Mouse (Mus musculus): Measurements from ENCODE around the gene Mbl1. TPM values are rescaled to one million over a fixed set of nuclear protein-coding genes. Genes with fewer than 3 reads are reported as not detected.
A peak's percentile ranks its signal among the peaks of the same experiment; 100 is the strongest.

Gene Mbl1
- polyA plus RNA-seq, 2 experiments, result 9.6 to 27.5 TPM

- H3K4me2 ChIP-seq (ENCODE audit: low read depth), result no peak overlapping the region
- H3K9ac ChIP-seq (replicated peaks), result no peak overlapping the region
- TF ChIP-seq CTCF (IDR thresholded peaks at IDR 0.05; ENCODE audit: low read depth) (no peak), EP300 (IDR thresholded peaks at IDR 0.05; ENCODE audit: low read depth) (peak; percentile 9; the same call in 1 of the 2 replicates)
- H3K4me1 ChIP-seq (replicated peaks; ENCODE audit: control insufficient read depth in 2 of 2, insufficient read depth in 2 of 2, low read length in 1 of 2), result peaks cover 0 to 10% of the 10 kb centered on the region in 2 experiments; a peak in 2 of 4 replicates
- peak; percentile 85 for ATAC-seq (ENCODE audit: insufficient read depth)
- H3K36me3 ChIP-seq (replicated peaks; ENCODE audit: control insufficient read depth, insufficient read depth, low read depth), result no peaks in the 10 kb centered on the region
- H3K9me3 ChIP-seq (ENCODE audit: control insufficient read depth, low read length), result no peaks in the 10 kb centered on the region
- DNase-seq (ENCODE audit: low read depth in 3 of 3, low spot score in 3 of 3), result peak; percentile 22 to 42 (median 23)
- no peak overlapping the region for H3K4me3 ChIP-seq (ENCODE audit: insufficient read depth in 1 of 2, low read depth in 2 of 2, low read length in 2 of 2)
- H3K27ac ChIP-seq, result no peak overlapping the region
- H3K27me3 ChIP-seq (ENCODE audit: control insufficient read depth, insufficient read depth, low read length), result no peaks in the 10 kb centered on the region
- 26% methylated on average over 1 of the region's 1 CpGs for WGBS (ENCODE audit: insufficient replicate concordance)
Observed at GRCm38 (mm10) chr14:41160743-41161142, 9.5 kb downstream of the Mbl1 start.

GRCm38 (mm10) chr14:41162663-41163062, 11.4 kb downstream of the Mbl1 start:
- no peak for DNase-seq (ENCODE audit: low read depth in 3 of 3, low spot score in 3 of 3)
- peaks cover 0 to 10% of the 10 kb centered on the region in 2 experiments; a peak in 2 of 4 replicates for H3K4me1 ChIP-seq (replicated peaks; ENCODE audit: control insufficient read depth in 2 of 2, insufficient read depth in 2 of 2, low read length in 1 of 2)
- H3K36me3 ChIP-seq (replicated peaks; ENCODE audit: control insufficient read depth, insufficient read depth, low read depth), result no peaks in the 10 kb centered on the region
- TF ChIP-seq EP300 (IDR thresholded peaks at IDR 0.05; ENCODE audit: low read depth) (no peak), CTCF (IDR thresholded peaks at IDR 0.05; ENCODE audit: low read depth) (peak; percentile 81)
- H3K27ac ChIP-seq, result no peak overlapping the region
- H3K4me3 ChIP-seq (ENCODE audit: insufficient read depth in 1 of 2, low read depth in 2 of 2, low read length in 2 of 2), result no peak overlapping the region
- no peaks in the 10 kb centered on the region for H3K9me3 ChIP-seq (ENCODE audit: control insufficient read depth, low read length)
- ATAC-seq (ENCODE audit: insufficient read depth), result no peak
- no peak overlapping the region for H3K4me2 ChIP-seq (ENCODE audit: low read depth)
- H3K27me3 ChIP-seq (ENCODE audit: control insufficient read depth, insufficient read depth, low read length), result no peaks in the 10 kb centered on the region
- no peak overlapping the region for H3K9ac ChIP-seq (replicated peaks)
- WGBS (ENCODE audit: insufficient replicate concordance), result 9% methylated on average over 2 of the region's 2 CpGs

GRCm38 (mm10) chr14:41167278-41167677, 16.0 kb downstream of the Mbl1 start:
- Histone ChIP-seq H3K27me3 (ENCODE audit: control insufficient read depth, insufficient read depth, low read length) (no peaks in the 10 kb centered on the region), H3K4me1 (replicated peaks; ENCODE audit: control insufficient read depth in 2 of 2, insufficient read depth in 2 of 2, low read length in 1 of 2) (no peaks in the 10 kb centered on the region), H3K4me2 (ENCODE audit: low read depth) (no peak overlapping the region), H3K9ac (replicated peaks) (no peak overlapping the region), H3K36me3 (replicated peaks; ENCODE audit: control insufficient read depth, insufficient read depth, low read depth) (no peaks in the 10 kb centered on the region), H3K4me3 (ENCODE audit: insufficient read depth in 1 of 2, low read depth in 2 of 2, low read length in 2 of 2) (no peak overlapping the region), H3K27ac (no peak overlapping the region), H3K9me3 (ENCODE audit: control insufficient read depth, low read length) (no peaks in the 10 kb centered on the region)
- WGBS (ENCODE audit: insufficient replicate concordance), result 24% methylated on average over 5 of the region's 5 CpGs
- no peak for DNase-seq (ENCODE audit: low read depth in 3 of 3, low spot score in 3 of 3)
- no peak for ATAC-seq (ENCODE audit: insufficient read depth)
- TF ChIP-seq EP300 (IDR thresholded peaks at IDR 0.05; ENCODE audit: low read depth), result no peak
- no peak for TF ChIP-seq CTCF (IDR thresholded peaks at IDR 0.05; ENCODE audit: low read depth)

GRCm38 (mm10) chr14:41168567-41168966, 17.3 kb downstream of the Mbl1 start:
- H3K27me3 ChIP-seq (ENCODE audit: control insufficient read depth, insufficient read depth, low read length), result no peaks in the 10 kb centered on the region
- WGBS (ENCODE audit: insufficient replicate concordance), result 55% methylated on average over 1 of the region's 1 CpGs

GRCm38 (mm10) chr14:41170514-41170913, 19.3 kb downstream of the Mbl1 start:
- H3K27me3 ChIP-seq (ENCODE audit: control insufficient read depth, insufficient read depth, low read length), result no peaks in the 10 kb centered on the region
- TF ChIP-seq EP300 (IDR thresholded peaks at IDR 0.05; ENCODE audit: low read depth) (no peak), CTCF (IDR thresholded peaks at IDR 0.05; ENCODE audit: low read depth) (no peak)
- no peaks in the 10 kb centered on the region for H3K36me3 ChIP-seq (replicated peaks; ENCODE audit: control insufficient read depth, insufficient read depth, low read depth)
- ATAC-seq (ENCODE audit: insufficient read depth) (no peak), DNase-seq (ENCODE audit: low read depth in 3 of 3, low spot score in 3 of 3) (no peak)
- WGBS (ENCODE audit: insufficient replicate concordance), result 51% methylated on average over 2 of the region's 2 CpGs
- no peaks in the 10 kb centered on the region for H3K4me1 ChIP-seq (replicated peaks; ENCODE audit: control insufficient read depth in 2 of 2, insufficient read depth in 2 of 2, low read length in 1 of 2)
- no peak overlapping the region for H3K9ac ChIP-seq (replicated peaks)
- no peak overlapping the region for H3K4me3 ChIP-seq (ENCODE audit: insufficient read depth in 1 of 2, low read depth in 2 of 2, low read length in 2 of 2)
- H3K4me2 ChIP-seq (ENCODE audit: low read depth), result no peak overlapping the region
- no peak overlapping the region for H3K27ac ChIP-seq
- H3K9me3 ChIP-seq (ENCODE audit: control insufficient read depth, low read length), result no peaks in the 10 kb centered on the region

More at GRCm38 (mm10) chr14:41168567-41168966, 17.3 kb downstream of the Mbl1 start:
- H3K4me3 ChIP-seq (ENCODE audit: insufficient read depth in 1 of 2, low read depth in 2 of 2, low read length in 2 of 2), result no peak overlapping the region
- TF ChIP-seq CTCF (IDR thresholded peaks at IDR 0.05; ENCODE audit: low read depth) (no peak), EP300 (IDR thresholded peaks at IDR 0.05; ENCODE audit: low read depth) (no peak)
- H3K36me3 ChIP-seq (replicated peaks; ENCODE audit: control insufficient read depth, insufficient read depth, low read depth), result no peaks in the 10 kb centered on the region
- no peak overlapping the region for H3K9ac ChIP-seq (replicated peaks)
- H3K4me1 ChIP-seq (replicated peaks; ENCODE audit: control insufficient read depth in 2 of 2, insufficient read depth in 2 of 2, low read length in 1 of 2), result no peaks in the 10 kb centered on the region
- DNase-seq (ENCODE audit: low read depth in 3 of 3, low spot score in 3 of 3) (no peak), ATAC-seq (ENCODE audit: insufficient read depth) (no peak)
- no peaks in the 10 kb centered on the region for H3K9me3 ChIP-seq (ENCODE audit: control insufficient read depth, low read length)
- no peak overlapping the region for H3K4me2 ChIP-seq (ENCODE audit: low read depth)
- no peak overlapping the region for H3K27ac ChIP-seq
